Mouse (Mus musculus): ENCODE data around the gene Arl6ip5.
"Not testable (repeated sequence)": the region's sequence is repeated elsewhere in the genome, so short reads cannot be mapped to it uniquely, and the experiment has no call there.

The Arl6ip5 gene

GRCm38 (mm10) chr6:97223566-97223965 lies 13.1 kb downstream of the Arl6ip5 start:
- DNase-seq (ENCODE audit: low read depth, low spot score): no peak

GRCm38 (mm10) chr6:97224505-97224904 lies 14.0 kb downstream of the Arl6ip5 start:
- DNase-seq (ENCODE audit: low read depth, low spot score): no peak

- no peak for DNase-seq (ENCODE audit: low read depth, low spot score)
These were observed 15.6 kb downstream of the Arl6ip5 start for GRCm38 (mm10) chr6:97226083-97226491.

GRCm38 (mm10) chr6:97227067-97227847 lies 16.8 kb downstream of the Arl6ip5 start:
- DNase-seq (ENCODE audit: low read depth, low spot score): no peak

- no peak for DNase-seq (ENCODE audit: low read depth, low spot score)
These were observed 24.6 kb downstream of the Arl6ip5 start for GRCm38 (mm10) chr6:97234911-97235668.

GRCm38 (mm10) chr6:97236088-97236487 lies 25.6 kb downstream of the Arl6ip5 start:
- DNase-seq (ENCODE audit: low read depth, low spot score): no peak

- no peak for DNase-seq (ENCODE audit: low read depth, low spot score)
These were observed 28.9 kb downstream of the Arl6ip5 start for GRCm38 (mm10) chr6:97239360-97239759.

- DNase-seq (ENCODE audit: low read depth, low spot score): no peak
These were observed 29.6 kb downstream of the Arl6ip5 start for GRCm38 (mm10) chr6:97240092-97240491.

GRCm38 (mm10) chr6:97242522-97242921 lies 32.0 kb downstream of the Arl6ip5 start:
- no peak for DNase-seq (ENCODE audit: low read depth, low spot score)

GRCm38 (mm10) chr6:97245200-97245599 lies 34.7 kb downstream of the Arl6ip5 start:
- no peak for DNase-seq (ENCODE audit: low read depth, low spot score)

GRCm38 (mm10) chr6:97250966-97251365 lies 40.5 kb downstream of the Arl6ip5 start:
- DNase-seq (ENCODE audit: low read depth, low spot score): peak; percentile 64

- DNase-seq (ENCODE audit: low read depth, low spot score): peak; percentile 13
These were observed 41.6 kb downstream of the Arl6ip5 start for GRCm38 (mm10) chr6:97252086-97252485.

GRCm38 (mm10) chr6:97252711-97253221 lies 42.3 kb downstream of the Arl6ip5 start, which contains the start of gene Lmod3:
TSS of gene Lmod3 (minus strand) at chr6:97252759.
- DNase-seq (ENCODE audit: low read depth, low spot score): peak; percentile 87

GRCm38 (mm10) chr6:97258489-97258888 lies 48.0 kb downstream of the Arl6ip5 start:
- DNase-seq (ENCODE audit: low read depth, low spot score): peak; percentile 36

GRCm38 (mm10) chr6:97259926-97260325 lies 49.4 kb downstream of the Arl6ip5 start:
- not testable (repeated sequence) for DNase-seq (ENCODE audit: low read depth, low spot score)

- no peak for DNase-seq (ENCODE audit: low read depth, low spot score)
These were observed 51.7 kb downstream of the Arl6ip5 start for GRCm38 (mm10) chr6:97262229-97262628.

- not testable (repeated sequence) for DNase-seq (ENCODE audit: low read depth, low spot score)
These were observed 53.3 kb downstream of the Arl6ip5 start for GRCm38 (mm10) chr6:97263750-97264149.

GRCm38 (mm10) chr6:97265240-97265639 lies 54.8 kb downstream of the Arl6ip5 start:
- DNase-seq (ENCODE audit: low read depth, low spot score): peak; percentile 52

GRCm38 (mm10) chr6:97265705-97266104 lies 55.2 kb downstream of the Arl6ip5 start:
- no peak for DNase-seq (ENCODE audit: low read depth, low spot score)

- peak; percentile 60 for DNase-seq (ENCODE audit: low read depth, low spot score)
These were observed 56.2 kb downstream of the Arl6ip5 start for GRCm38 (mm10) chr6:97266661-97267060.

GRCm38 (mm10) chr6:97267132-97267531 lies 56.6 kb downstream of the Arl6ip5 start:
- DNase-seq (ENCODE audit: low read depth, low spot score): no peak

- no peak for DNase-seq (ENCODE audit: low read depth, low spot score)
These were observed 59.1 kb downstream of the Arl6ip5 start for GRCm38 (mm10) chr6:97269596-97269995.
